Mouse (Mus musculus): ENCODE measurements around the gene Zdhhc22. TPM values are rescaled to one million over a fixed set of nuclear protein-coding genes. Genes with fewer than 3 reads are reported as not detected.
A peak's percentile ranks its signal among the peaks of the same experiment; 100 is the strongest.

The Zdhhc22 gene
- total and polyA plus RNA-seq, 3 experiments = not detected

DNA sequence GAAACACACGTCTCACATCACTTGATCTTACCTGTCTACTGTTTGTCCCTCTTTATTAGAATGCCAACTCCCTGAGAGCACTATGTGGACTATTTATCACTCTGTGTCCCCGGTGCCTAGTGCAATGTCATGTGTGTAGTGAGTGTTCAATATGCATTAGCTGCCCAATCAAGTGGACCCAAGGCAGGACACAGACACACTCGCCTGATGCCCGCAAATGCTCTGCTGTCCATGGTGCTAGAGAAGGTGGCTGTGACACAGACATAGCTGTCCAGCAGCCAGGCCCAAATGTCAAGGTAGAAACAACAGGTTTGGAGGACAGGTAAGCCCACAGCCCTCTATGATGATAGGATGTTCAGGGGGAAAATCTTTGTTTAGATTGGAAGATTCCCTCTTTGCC lies 3.9 kb upstream of the Zdhhc22 start:
- Histone ChIP-seq H3K27me3 (ENCODE audit: control insufficient read depth, insufficient read depth, low read length) (peaks cover 10% of the 10 kb centered on the region), H3K27ac (no peak overlapping the region), H3K36me3 (ENCODE audit: control insufficient read depth, insufficient read depth, low read length) (no peaks in the 10 kb centered on the region), H3K4me3 (no peak overlapping the region), H3K4me1 (ENCODE audit: control insufficient read depth, insufficient read depth, low read length) (no peaks in the 10 kb centered on the region), H3K9ac (ENCODE audit: low read depth, low read length) (no peak overlapping the region), H3K79me2 (replicated peaks; ENCODE audit: control insufficient read depth, insufficient read depth, low read length) (no peaks in the 10 kb centered on the region)
- WGBS = 33% methylated on average over 4 of the region's 4 CpGs
- intact Hi-C loops (cut with DNase I) = loop anchor here (5.0 kb wide), 1 partner anchor 53 kb away; no protein-coding TSS in a partner anchor
- TF ChIP-seq CTCF (IDR thresholded peaks at IDR 0.05) = no peak
- no peak for TF ChIP-seq POLR2A (IDR thresholded peaks at IDR 0.05; ENCODE audit: insufficient read depth, low read depth, low read length)
- no peak for TF ChIP-seq EP300 (IDR thresholded peaks at IDR 0.05; ENCODE audit: insufficient read depth, low read depth, low read length)
- no peak for DNase-seq

DNA sequence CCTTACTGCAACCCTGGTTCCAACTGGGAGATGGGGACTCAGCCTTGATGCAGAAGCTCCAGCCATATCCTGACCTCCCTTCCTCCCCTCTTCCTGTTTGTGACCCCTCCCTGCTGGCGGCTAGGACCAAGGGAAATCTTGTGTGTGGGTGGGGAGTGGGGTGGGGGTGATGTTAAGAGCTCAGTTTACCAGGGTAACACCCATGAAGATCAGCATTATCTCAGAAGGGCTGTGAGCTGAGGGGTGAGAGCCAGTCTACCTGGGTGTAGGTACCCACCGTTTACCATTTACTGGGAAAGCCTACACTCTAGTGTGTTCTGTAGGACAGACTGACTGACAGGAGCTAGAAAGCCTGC lies 503 bp upstream of the Zdhhc22 start:
- no peak for TF ChIP-seq CTCF (IDR thresholded peaks at IDR 0.05)
- no peak for TF ChIP-seq POLR2A (IDR thresholded peaks at IDR 0.05; ENCODE audit: insufficient read depth, low read depth, low read length)
- no peak for TF ChIP-seq EP300 (IDR thresholded peaks at IDR 0.05; ENCODE audit: insufficient read depth, low read depth, low read length)
- Histone ChIP-seq H3K4me1 (ENCODE audit: control insufficient read depth, insufficient read depth, low read length) (no peaks in the 10 kb centered on the region), H3K27me3 (ENCODE audit: control insufficient read depth, insufficient read depth, low read length) (peaks cover 15% of the 10 kb centered on the region), H3K36me3 (ENCODE audit: control insufficient read depth, insufficient read depth, low read length) (no peaks in the 10 kb centered on the region), H3K27ac (no peak overlapping the region), H3K79me2 (replicated peaks; ENCODE audit: control insufficient read depth, insufficient read depth, low read length) (no peaks in the 10 kb centered on the region), H3K4me3 (no peak overlapping the region), H3K9ac (ENCODE audit: low read depth, low read length) (no peak overlapping the region)
- WGBS = 39% methylated on average over 2 of the region's 2 CpGs
- intact Hi-C loops (cut with DNase I) = loop anchor here (5.0 kb wide), 1 partner anchor 57 kb away; no protein-coding TSS in a partner anchor
- no peak for DNase-seq

DNA sequence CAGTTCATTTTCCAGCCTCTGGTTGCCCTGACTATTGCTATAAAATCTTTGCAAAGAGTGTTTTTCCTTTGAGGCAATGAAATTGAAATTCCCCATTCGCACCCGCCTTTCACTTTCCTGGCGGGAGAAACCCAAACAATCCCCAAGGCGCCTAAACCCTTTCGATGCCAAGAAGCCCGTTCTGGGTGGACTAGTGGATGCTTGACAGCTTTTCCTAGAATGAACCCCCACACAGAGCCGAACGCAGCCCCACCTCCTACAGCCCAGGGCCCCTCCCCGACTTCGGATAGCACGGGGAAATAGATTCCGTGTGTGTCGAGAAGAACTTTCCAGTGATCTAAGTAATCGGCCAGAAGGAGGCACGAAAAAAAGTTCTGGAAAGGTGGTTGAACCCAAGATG lies 852 bp downstream of the Zdhhc22 start:
- Histone ChIP-seq H3K79me2 (replicated peaks; ENCODE audit: control insufficient read depth, insufficient read depth, low read length) (no peaks in the 10 kb centered on the region), H3K9ac (ENCODE audit: low read depth, low read length) (no peak overlapping the region), H3K36me3 (ENCODE audit: control insufficient read depth, insufficient read depth, low read length) (no peaks in the 10 kb centered on the region), H3K27me3 (ENCODE audit: control insufficient read depth, insufficient read depth, low read length) (peaks cover 15% of the 10 kb centered on the region), H3K27ac (no peak overlapping the region), H3K4me3 (no peak overlapping the region), H3K4me1 (ENCODE audit: control insufficient read depth, insufficient read depth, low read length) (no peaks in the 10 kb centered on the region)
- DNase-seq = no peak
- intact Hi-C loops (cut with DNase I) = loop anchor here (10.0 kb wide), 1 partner anchor 155 kb away; the partner anchor contains the start of genes Gstz1 and Pomt2
- TF ChIP-seq CTCF (IDR thresholded peaks at IDR 0.05) = no peak
- TF ChIP-seq EP300 (IDR thresholded peaks at IDR 0.05; ENCODE audit: insufficient read depth, low read depth, low read length) = no peak
- TF ChIP-seq POLR2A (IDR thresholded peaks at IDR 0.05; ENCODE audit: insufficient read depth, low read depth, low read length) = no peak
- WGBS = 7% methylated on average over 15 of the region's 15 CpGs

DNA sequence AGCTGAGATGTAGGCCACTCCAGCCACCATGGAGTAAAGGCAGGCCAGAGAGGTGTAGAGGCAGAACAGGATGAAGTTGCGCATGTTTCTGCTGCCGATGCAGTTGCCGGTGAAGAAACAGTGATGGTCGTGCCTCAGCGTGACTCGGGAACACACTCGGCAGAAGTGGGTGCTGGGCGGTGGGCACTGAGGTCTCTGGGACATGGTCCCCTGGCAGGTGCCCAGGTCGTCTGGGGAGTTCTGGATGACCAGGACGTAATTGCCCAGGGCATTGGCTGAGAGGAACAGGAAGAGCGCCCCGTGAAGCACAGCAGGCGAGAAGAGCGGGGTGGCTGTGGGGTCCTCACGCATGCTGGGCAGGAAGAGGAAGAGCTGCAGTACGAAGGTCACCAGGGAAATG lies 2.0 kb downstream of the Zdhhc22 start:
- intact Hi-C loops (cut with DNase I) = loop anchor here (10.0 kb wide), 1 partner anchor 157 kb away; the partner anchor contains the start of genes Gstz1 and Pomt2
- Histone ChIP-seq H3K79me2 (replicated peaks; ENCODE audit: control insufficient read depth, insufficient read depth, low read length) (no peaks in the 10 kb centered on the region), H3K4me3 (no peak overlapping the region), H3K4me1 (ENCODE audit: control insufficient read depth, insufficient read depth, low read length) (no peaks in the 10 kb centered on the region), H3K36me3 (ENCODE audit: control insufficient read depth, insufficient read depth, low read length) (no peaks in the 10 kb centered on the region), H3K9ac (ENCODE audit: low read depth, low read length) (no peak overlapping the region), H3K27me3 (ENCODE audit: control insufficient read depth, insufficient read depth, low read length) (peaks cover 15% of the 10 kb centered on the region), H3K27ac (no peak overlapping the region)
- WGBS = 42% methylated on average over 16 of the region's 16 CpGs
- no peak for DNase-seq
- no peak for TF ChIP-seq EP300 (IDR thresholded peaks at IDR 0.05; ENCODE audit: insufficient read depth, low read depth, low read length)
- no peak for TF ChIP-seq POLR2A (IDR thresholded peaks at IDR 0.05; ENCODE audit: insufficient read depth, low read depth, low read length)
- no peak for TF ChIP-seq CTCF (IDR thresholded peaks at IDR 0.05)

DNA sequence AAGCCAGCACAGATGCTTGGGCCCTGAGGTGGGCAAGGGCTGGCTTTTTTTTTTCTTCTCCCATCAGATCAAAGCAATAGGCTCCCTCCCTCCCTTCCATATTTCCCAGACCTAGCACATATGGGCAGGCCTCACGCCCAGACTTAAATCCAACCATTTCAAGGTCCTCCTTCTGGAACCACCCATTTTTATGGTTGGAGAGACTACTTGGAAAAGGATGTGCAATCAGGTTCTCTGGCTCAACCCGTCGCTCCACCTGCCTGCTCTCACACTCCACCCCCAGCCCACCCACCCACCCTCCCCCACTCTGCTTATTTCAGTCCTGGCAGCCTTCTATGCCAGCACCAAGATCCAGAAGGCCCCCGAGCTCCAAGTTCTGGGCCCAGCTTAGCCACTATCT lies 3.7 kb downstream of the Zdhhc22 start:
- DNase-seq = no peak
- H3K27ac ChIP-seq = no peak overlapping the region
- H3K79me2 ChIP-seq (replicated peaks; ENCODE audit: control insufficient read depth, insufficient read depth, low read length) = no peaks in the 10 kb centered on the region
- no peaks in the 10 kb centered on the region for H3K36me3 ChIP-seq (ENCODE audit: control insufficient read depth, insufficient read depth, low read length)
- H3K4me3 ChIP-seq = no peak overlapping the region
- intact Hi-C loops (cut with DNase I) = loop anchor here (10.0 kb wide), 1 partner anchor 158 kb away; the partner anchor contains the start of genes Gstz1 and Pomt2
- H3K9ac ChIP-seq (ENCODE audit: low read depth, low read length) = no peak overlapping the region
- H3K27me3 ChIP-seq (ENCODE audit: control insufficient read depth, insufficient read depth, low read length) = peaks cover 15% of the 10 kb centered on the region
- H3K4me1 ChIP-seq (ENCODE audit: control insufficient read depth, insufficient read depth, low read length) = no peaks in the 10 kb centered on the region
- TF ChIP-seq CTCF (IDR thresholded peaks at IDR 0.05) (no peak), EP300 (IDR thresholded peaks at IDR 0.05; ENCODE audit: insufficient read depth, low read depth, low read length) (no peak), POLR2A (IDR thresholded peaks at IDR 0.05; ENCODE audit: insufficient read depth, low read depth, low read length) (no peak)
- 65% methylated on average over 4 of the region's 4 CpGs for WGBS

DNA sequence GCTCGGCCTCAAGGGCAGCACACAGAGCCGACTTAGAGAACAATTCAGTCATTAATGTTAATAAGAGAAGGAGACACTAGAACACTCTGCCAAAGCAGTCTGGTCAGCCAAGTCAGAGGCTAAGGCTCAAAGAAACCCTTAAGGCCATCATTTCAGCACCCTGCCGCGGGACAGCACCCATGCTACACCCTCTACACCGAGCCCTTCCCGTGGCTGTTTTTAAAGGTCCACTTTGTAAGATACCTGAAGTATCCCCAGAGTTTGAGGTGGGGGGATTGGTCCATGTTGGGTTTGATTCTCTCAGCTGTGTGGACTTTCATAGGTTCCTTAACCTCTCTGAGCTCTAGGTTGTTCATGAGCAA lies 6.1 kb downstream of the Zdhhc22 start:
- 2% methylated on average over 6 of the region's 6 CpGs for WGBS
- no peaks in the 10 kb centered on the region for H3K4me1 ChIP-seq (ENCODE audit: control insufficient read depth, insufficient read depth, low read length)
- H3K79me2 ChIP-seq (replicated peaks; ENCODE audit: control insufficient read depth, insufficient read depth, low read length) = no peaks in the 10 kb centered on the region
- H3K36me3 ChIP-seq (ENCODE audit: control insufficient read depth, insufficient read depth, low read length) = no peaks in the 10 kb centered on the region
- intact Hi-C loops (cut with DNase I) = loop anchor here (10.0 kb wide), 1 partner anchor 161 kb away; the partner anchor contains the start of genes Gstz1 and Pomt2
- H3K4me3 ChIP-seq = no peak overlapping the region
- no peak overlapping the region for H3K9ac ChIP-seq (ENCODE audit: low read depth, low read length)
- DNase-seq = peak in 1 of 2 experiments; percentile 59
- peaks cover 5% of the 10 kb centered on the region for H3K27me3 ChIP-seq (ENCODE audit: control insufficient read depth, insufficient read depth, low read length)
- TF ChIP-seq CTCF (IDR thresholded peaks at IDR 0.05) (no peak), EP300 (IDR thresholded peaks at IDR 0.05; ENCODE audit: insufficient read depth, low read depth, low read length) (no peak), POLR2A (IDR thresholded peaks at IDR 0.05; ENCODE audit: insufficient read depth, low read depth, low read length) (no peak)
- H3K27ac ChIP-seq = no peak overlapping the region
